Mouse (Mus musculus): ENCODE measurements around the gene Ippk. TPM values are rescaled to one million over a fixed set of nuclear protein-coding genes. Genes with fewer than 3 reads are reported as not detected.

Ippk gene
- polyA plus RNA-seq, 1 experiment from 2014 or later = 18.3 TPM

- H3K9me3 ChIP-seq (ENCODE audit: control insufficient read depth, low read length) = no peaks in the 10 kb centered on the region
Observed at GRCm38 (mm10) chr13:49384751-49385463, 36.1 kb upstream of the Ippk start.

GRCm38 (mm10) chr13:49391374-49391773, 29.7 kb upstream of the Ippk start:
- H3K9ac ChIP-seq (ENCODE audit: low read length) = no peak overlapping the region
- no peak overlapping the region for H3K4me3 ChIP-seq (ENCODE audit: low read depth, low read length)
- no peak overlapping the region for H3K4me2 ChIP-seq
- no peak overlapping the region for H3K27ac ChIP-seq (ENCODE audit: low read depth, low read length)
- DNase-seq (ENCODE audit: low spot score, missing footprints) = no peak
- H3K9me3 ChIP-seq (ENCODE audit: control insufficient read depth, low read length) = no peaks in the 10 kb centered on the region
- peaks cover 5% of the 10 kb centered on the region; the same call in 1 of the 2 replicates for H3K36me3 ChIP-seq (ENCODE audit: control insufficient read depth, insufficient read depth, low read length)
- no peak for ATAC-seq (ENCODE audit: low FRiP score)
- 93% methylated on average over 2 of the region's 2 CpGs for WGBS
- no peaks in the 10 kb centered on the region for H3K27me3 ChIP-seq (ENCODE audit: control insufficient read depth, insufficient read depth, low read length)
- H3K4me1 ChIP-seq (ENCODE audit: control insufficient read depth, insufficient read depth, low read length) = no peaks in the 10 kb centered on the region

More at GRCm38 (mm10) chr13:49384751-49385463, 36.1 kb upstream of the Ippk start:
- Histone ChIP-seq H3K4me2 (no peak overlapping the region), H3K36me3 (ENCODE audit: control insufficient read depth, insufficient read depth, low read length) (peaks cover 24% of the 10 kb centered on the region), H3K4me1 (ENCODE audit: control insufficient read depth, insufficient read depth, low read length) (no peaks in the 10 kb centered on the region), H3K4me3 (ENCODE audit: low read depth, low read length) (no peak overlapping the region), H3K9ac (ENCODE audit: low read length) (no peak overlapping the region), H3K27me3 (ENCODE audit: control insufficient read depth, insufficient read depth, low read length) (no peaks in the 10 kb centered on the region), H3K27ac (ENCODE audit: low read depth, low read length) (no peak overlapping the region)
- 88% methylated on average over 16 of the region's 16 CpGs for WGBS
- ATAC-seq (ENCODE audit: low FRiP score) (no peak), DNase-seq (ENCODE audit: low spot score, missing footprints) (no peak)

- Histone ChIP-seq H3K4me2 (no peak overlapping the region), H3K9me3 (ENCODE audit: control insufficient read depth, low read length) (no peaks in the 10 kb centered on the region), H3K27me3 (ENCODE audit: control insufficient read depth, insufficient read depth, low read length) (no peaks in the 10 kb centered on the region), H3K4me1 (ENCODE audit: control insufficient read depth, insufficient read depth, low read length) (no peaks in the 10 kb centered on the region), H3K27ac (ENCODE audit: low read depth, low read length) (no peak overlapping the region), H3K9ac (ENCODE audit: low read length) (no peak overlapping the region), H3K36me3 (ENCODE audit: control insufficient read depth, insufficient read depth, low read length) (no peaks in the 10 kb centered on the region; the same call in 1 of the 2 replicates), H3K4me3 (ENCODE audit: low read depth, low read length) (no peak overlapping the region)
- DNase-seq (ENCODE audit: low spot score, missing footprints) (no peak), ATAC-seq (ENCODE audit: low FRiP score) (no peak)
- 95% methylated on average over 1 of the region's 1 CpGs for WGBS
Observed at GRCm38 (mm10) chr13:49393579-49393978, 27.5 kb upstream of the Ippk start.

- whole genome bisulfite sequencing = 91% methylated on average over 3 of the region's 3 CpGs
- DNase-seq (ENCODE audit: low spot score, missing footprints) = no peak
- H3K9me3 ChIP-seq (ENCODE audit: control insufficient read depth, low read length) = no peaks in the 10 kb centered on the region
- ATAC-seq (ENCODE audit: low FRiP score) = no peak
- H3K36me3 ChIP-seq (ENCODE audit: control insufficient read depth, insufficient read depth, low read length) = no peaks in the 10 kb centered on the region
- H3K27ac ChIP-seq (ENCODE audit: low read depth, low read length) = no peak overlapping the region
- H3K9ac ChIP-seq (ENCODE audit: low read length) = no peak overlapping the region
- H3K4me2 ChIP-seq = no peak overlapping the region
- no peaks in the 10 kb centered on the region for H3K27me3 ChIP-seq (ENCODE audit: control insufficient read depth, insufficient read depth, low read length)
- H3K4me3 ChIP-seq (ENCODE audit: low read depth, low read length) = no peak overlapping the region
- no peaks in the 10 kb centered on the region for H3K4me1 ChIP-seq (ENCODE audit: control insufficient read depth, insufficient read depth, low read length)
Observed at GRCm38 (mm10) chr13:49394886-49395447, 26.1 kb upstream of the Ippk start.

- no peak overlapping the region for H3K4me2 ChIP-seq
- no peak overlapping the region for H3K9ac ChIP-seq (ENCODE audit: low read length)
- no peaks in the 10 kb centered on the region for H3K4me1 ChIP-seq (ENCODE audit: control insufficient read depth, insufficient read depth, low read length)
- H3K36me3 ChIP-seq (ENCODE audit: control insufficient read depth, insufficient read depth, low read length) = no peaks in the 10 kb centered on the region
- DNase-seq (ENCODE audit: low spot score, missing footprints) (no peak), ATAC-seq (ENCODE audit: low FRiP score) (no peak)
- no peaks in the 10 kb centered on the region for H3K9me3 ChIP-seq (ENCODE audit: control insufficient read depth, low read length)
- no peak overlapping the region for H3K4me3 ChIP-seq (ENCODE audit: low read depth, low read length)
- H3K27ac ChIP-seq (ENCODE audit: low read depth, low read length) = no peak overlapping the region
- H3K27me3 ChIP-seq (ENCODE audit: control insufficient read depth, insufficient read depth, low read length) = no peaks in the 10 kb centered on the region
- 84% methylated on average over 1 of the region's 1 CpGs for WGBS
Observed at GRCm38 (mm10) chr13:49396798-49397197, 24.3 kb upstream of the Ippk start.

- Histone ChIP-seq H3K9me3 (ENCODE audit: control insufficient read depth, low read length) (no peaks in the 10 kb centered on the region), H3K4me3 (ENCODE audit: low read depth, low read length) (no peak overlapping the region), H3K9ac (ENCODE audit: low read length) (no peak overlapping the region), H3K27ac (ENCODE audit: low read depth, low read length) (no peak overlapping the region), H3K4me1 (ENCODE audit: control insufficient read depth, insufficient read depth, low read length) (no peaks in the 10 kb centered on the region), H3K4me2 (no peak overlapping the region), H3K27me3 (ENCODE audit: control insufficient read depth, insufficient read depth, low read length) (no peaks in the 10 kb centered on the region), H3K36me3 (ENCODE audit: control insufficient read depth, insufficient read depth, low read length) (no peaks in the 10 kb centered on the region)
- no peak for DNase-seq (ENCODE audit: low spot score, missing footprints)
- no peak for ATAC-seq (ENCODE audit: low FRiP score)
- WGBS = 88% methylated on average over 8 of the region's 8 CpGs
Observed at GRCm38 (mm10) chr13:49398191-49398590, 22.9 kb upstream of the Ippk start.

- H3K4me1 ChIP-seq (ENCODE audit: control insufficient read depth, insufficient read depth, low read length) = no peaks in the 10 kb centered on the region
- H3K27me3 ChIP-seq (ENCODE audit: control insufficient read depth, insufficient read depth, low read length) = no peaks in the 10 kb centered on the region
- no peak overlapping the region for H3K4me2 ChIP-seq
- ATAC-seq (ENCODE audit: low FRiP score) (no peak), DNase-seq (ENCODE audit: low spot score, missing footprints) (no peak)
- no peaks in the 10 kb centered on the region for H3K9me3 ChIP-seq (ENCODE audit: control insufficient read depth, low read length)
- H3K27ac ChIP-seq (ENCODE audit: low read depth, low read length) = no peak overlapping the region
- no peaks in the 10 kb centered on the region for H3K36me3 ChIP-seq (ENCODE audit: control insufficient read depth, insufficient read depth, low read length)
- H3K4me3 ChIP-seq (ENCODE audit: low read depth, low read length) = no peak overlapping the region
- WGBS = 76% methylated on average over 6 of the region's 6 CpGs
- H3K9ac ChIP-seq (ENCODE audit: low read length) = no peak overlapping the region
Observed at GRCm38 (mm10) chr13:49400139-49400538, 20.9 kb upstream of the Ippk start.

- H3K36me3 ChIP-seq (ENCODE audit: control insufficient read depth, insufficient read depth, low read length) = no peaks in the 10 kb centered on the region
- H3K4me1 ChIP-seq (ENCODE audit: control insufficient read depth, insufficient read depth, low read length) = no peaks in the 10 kb centered on the region
- H3K27me3 ChIP-seq (ENCODE audit: control insufficient read depth, insufficient read depth, low read length) = no peaks in the 10 kb centered on the region
- no peak overlapping the region for H3K4me3 ChIP-seq (ENCODE audit: low read depth, low read length)
- H3K9me3 ChIP-seq (ENCODE audit: control insufficient read depth, low read length) = no peaks in the 10 kb centered on the region
- H3K27ac ChIP-seq (ENCODE audit: low read depth, low read length) = no peak overlapping the region
- ATAC-seq (ENCODE audit: low FRiP score) (no peak), DNase-seq (ENCODE audit: low spot score, missing footprints) (no peak)
- H3K9ac ChIP-seq (ENCODE audit: low read length) = no peak overlapping the region
- 65% methylated on average over 2 of the region's 2 CpGs for WGBS
- no peak overlapping the region for H3K4me2 ChIP-seq
Observed at GRCm38 (mm10) chr13:49402628-49403027, 18.4 kb upstream of the Ippk start.

GRCm38 (mm10) chr13:49407795-49408194, 13.3 kb upstream of the Ippk start:
- no peak overlapping the region for H3K9ac ChIP-seq (ENCODE audit: low read length)
- no peak overlapping the region for H3K27ac ChIP-seq (ENCODE audit: low read depth, low read length)
- no peak overlapping the region for H3K4me2 ChIP-seq
- DNase-seq (ENCODE audit: low spot score, missing footprints) = no peak
- H3K27me3 ChIP-seq (ENCODE audit: control insufficient read depth, insufficient read depth, low read length) = no peaks in the 10 kb centered on the region
- H3K4me1 ChIP-seq (ENCODE audit: control insufficient read depth, insufficient read depth, low read length) = no peaks in the 10 kb centered on the region
- H3K4me3 ChIP-seq (ENCODE audit: low read depth, low read length) = no peak overlapping the region
- ATAC-seq (ENCODE audit: low FRiP score) = no peak
- no peaks in the 10 kb centered on the region for H3K36me3 ChIP-seq (ENCODE audit: control insufficient read depth, insufficient read depth, low read length)
- no peaks in the 10 kb centered on the region for H3K9me3 ChIP-seq (ENCODE audit: control insufficient read depth, low read length)
